Mouse (Mus musculus) C2C12 (cell line): ENCODE data around the gene Git2.

Experiments used
- CTCF ChIP-seq: IDR thresholded peaks from one replicate; pipeline ENCODE4 v1.5.1; 2011; ENCODE audit not compliant: control insufficient read depth, insufficient read depth, insufficient read length
- MAX ChIP-seq: IDR thresholded peaks from one replicate; pipeline ENCODE4 v1.6.1; 2011; ENCODE audit warnings: mild to moderate bottlenecking, control low read depth

DNA sequence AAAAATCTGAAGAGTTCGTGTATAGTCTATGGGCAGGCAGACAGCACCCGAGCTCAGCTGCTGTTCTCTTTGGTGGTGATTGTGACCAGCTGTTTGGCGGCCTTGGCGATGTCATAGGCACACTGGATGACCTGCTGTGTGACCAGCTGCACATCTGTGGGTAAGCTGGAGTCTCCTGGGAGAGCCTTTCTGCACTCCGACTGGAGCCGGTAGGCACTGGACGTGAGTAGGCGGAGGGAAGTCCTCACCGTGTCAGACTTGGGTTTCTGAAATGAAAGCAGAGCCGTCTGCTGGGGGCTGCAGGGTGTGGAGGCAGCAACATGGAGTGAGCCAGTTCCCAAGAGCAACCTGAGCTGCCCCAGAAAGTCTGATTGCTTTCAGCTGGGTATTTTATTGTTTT lies 45.2 kb downstream of the Git2 start:
- TF ChIP-seq CTCF (no peak), MAX (no peak)
